Mouse (Mus musculus): ENCODE measurements around the gene Phrf1. TPM values are rescaled to one million over a fixed set of nuclear protein-coding genes. Genes with fewer than 3 reads are reported as not detected.

Gene Phrf1
- polyA plus RNA-seq, 1 experiment from 2014 or later, result 67.4 TPM

- no peak for DNase-seq (ENCODE audit: low spot score)
Measured at GRCm38 (mm10) chr7:141292583-141293388, 64.2 kb downstream of the Phrf1 start.

DNA sequence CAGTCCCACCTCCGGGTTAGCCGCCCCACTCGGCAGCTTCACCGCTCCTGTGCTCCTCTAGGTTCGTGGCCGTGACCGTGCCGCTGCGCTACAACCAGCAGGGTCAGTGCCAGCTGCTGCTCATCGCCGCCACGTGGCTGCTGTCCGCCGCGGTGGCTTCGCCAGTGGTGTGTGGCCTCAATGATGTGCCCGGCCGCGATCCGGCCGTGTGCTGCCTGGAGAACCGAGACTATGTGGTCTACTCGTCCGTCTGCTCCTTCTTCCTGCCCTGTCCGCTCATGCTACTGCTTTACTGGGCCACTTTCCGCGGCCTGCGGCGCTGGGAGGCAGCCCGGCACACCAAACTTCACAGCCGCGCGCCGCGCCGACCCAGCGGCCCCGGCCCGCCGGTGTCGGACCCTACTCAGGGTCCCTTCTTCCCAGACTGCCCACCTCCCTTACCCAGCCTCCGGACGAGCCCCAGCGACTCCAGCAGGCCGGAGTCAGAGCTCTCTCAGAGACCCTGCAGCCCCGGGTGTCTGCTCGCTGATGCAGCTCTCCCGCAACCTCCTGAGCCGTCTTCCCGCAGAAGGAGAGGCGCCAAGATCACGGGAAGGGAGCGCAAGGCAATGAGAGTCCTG, 65.4 kb downstream of the Phrf1 start:
- no peak for DNase-seq (ENCODE audit: low spot score)

- DNase-seq (ENCODE audit: low spot score), result no peak
Measured at GRCm38 (mm10) chr7:141294479-141294878, 65.9 kb downstream of the Phrf1 start.

DNA sequence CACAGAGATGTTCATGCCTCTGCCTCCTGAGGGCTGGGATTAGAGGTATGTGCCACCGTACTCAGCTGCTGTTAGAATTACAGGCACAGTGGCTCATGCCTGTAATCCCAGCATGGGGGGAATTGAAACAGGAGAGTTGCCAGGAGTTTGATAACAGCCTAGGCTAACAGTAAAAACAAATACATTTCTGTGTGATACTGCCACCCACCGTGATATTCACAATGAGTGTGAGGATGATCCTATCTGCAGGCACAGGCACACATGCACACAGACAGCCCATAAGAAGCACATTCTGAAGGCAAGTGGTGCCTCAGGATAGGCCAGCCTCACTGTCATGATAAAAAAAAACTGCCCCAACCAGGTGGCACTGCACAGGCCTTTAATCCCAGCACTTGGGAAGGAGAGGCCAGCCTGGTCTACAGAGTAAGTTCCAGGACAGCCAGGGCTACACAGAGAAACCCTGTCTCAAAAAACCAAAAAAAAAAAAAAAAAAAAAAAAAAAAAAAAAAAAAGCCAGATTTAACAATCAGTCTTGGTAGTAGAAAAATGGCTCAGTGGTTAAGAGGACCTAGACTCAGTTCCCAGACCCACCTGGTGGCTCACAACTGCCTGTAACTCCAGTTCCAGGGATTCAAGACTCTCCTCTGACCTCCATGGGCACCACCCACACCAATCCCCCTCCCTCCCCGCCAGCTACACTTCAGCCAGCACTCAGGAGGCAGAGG, 69.5 kb downstream of the Phrf1 start:
- no peak for DNase-seq (ENCODE audit: low spot score)

GRCm38 (mm10) chr7:141299175-141299574, 70.6 kb downstream of the Phrf1 start:
- no peak for DNase-seq (ENCODE audit: low spot score)

DNA sequence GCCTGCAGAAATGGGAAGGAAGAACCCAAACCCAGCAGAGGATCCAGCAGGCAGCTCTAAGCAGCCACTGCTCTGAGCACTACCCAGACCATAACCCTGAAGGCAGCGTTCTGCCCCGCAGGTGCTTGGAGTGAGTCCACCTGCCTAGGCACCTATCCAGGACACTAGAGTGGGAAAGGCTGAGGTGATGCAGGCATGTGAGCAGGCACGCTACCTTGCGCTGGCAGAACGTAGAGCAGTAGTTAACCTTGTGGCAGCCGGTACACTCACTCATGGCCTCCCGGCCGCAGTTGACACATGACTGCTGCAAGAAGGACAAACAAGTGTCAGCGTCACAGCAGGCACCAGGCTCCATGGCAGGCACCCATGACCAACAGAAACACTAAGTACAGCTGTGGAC, 72.8 kb downstream of the Phrf1 start:
- DNase-seq (ENCODE audit: low spot score), result no peak

DNA sequence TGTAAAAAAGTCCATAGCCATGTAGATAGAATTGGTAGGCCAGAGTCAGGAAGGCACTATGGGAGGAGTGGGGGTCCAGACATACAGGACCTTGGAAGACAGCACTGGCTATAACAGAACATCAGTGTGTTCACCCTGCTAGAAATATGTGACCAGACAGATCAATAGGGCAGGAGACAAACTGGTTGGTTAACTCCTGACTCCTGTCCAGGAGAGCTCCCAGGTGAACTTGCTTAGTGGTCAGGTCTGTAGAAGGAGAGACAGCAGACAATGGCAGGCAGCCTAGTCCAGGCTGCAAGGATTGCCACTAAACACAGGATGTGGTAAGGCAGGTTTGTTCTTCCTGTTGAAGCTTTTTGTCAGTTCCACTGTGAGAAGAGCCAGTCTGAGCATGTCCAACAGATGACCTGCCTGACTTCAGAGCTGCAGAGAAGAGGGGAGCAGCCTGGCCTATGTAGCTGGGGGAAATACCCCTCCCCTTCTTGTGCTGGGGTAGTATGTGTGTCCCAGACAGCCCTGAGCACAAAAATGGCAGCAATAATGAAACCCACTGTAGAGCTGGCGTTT, 74.2 kb downstream of the Phrf1 start:
- DNase-seq (ENCODE audit: low spot score), result peak; percentile 59

GRCm38 (mm10) chr7:141304537-141304936, 76.0 kb downstream of the Phrf1 start:
- DNase-seq (ENCODE audit: low spot score), result no peak

MicroRNAs within 50 kb of the gene (microRNA counts, 519-probe panel; counts per million panel counts)
- 5,689 counts per million, percentile 87 among the panel's probes with 10 or more counts for microRNA mmu-miR-210

Small RNA genes within 50 kb of the gene (microRNA-seq; reads per million reads assigned to microRNA genes)
- gene Mir210 (ENCODE audit: borderline number of aligned reads), result 1,321 reads per million, percentile 75 among the genes with 10 or more reads in this experiment

Other genes starting within 250 kb of the Phrf1 start
- gene Ifitm3, start 218.0 kb upstream of the Phrf1 start, polyA plus RNA-seq (2015; fragmentation: Nextera tagmentation; extraction: Ambion mirVana), result 987 and 1,033 TPM in 2 replicates
- gene Ifitm6, start 210.9 kb upstream of the Phrf1 start, polyA plus RNA-seq (2015; fragmentation: Nextera tagmentation; extraction: Ambion mirVana), result 0.73 and 0.95 TPM in 2 replicates
- not detected in 2 replicates for gene Gm17387, start 199.7 kb upstream of the Phrf1 start, polyA plus RNA-seq (2015; fragmentation: Nextera tagmentation; extraction: Ambion mirVana)
- 2.0 and 2.5 TPM in 2 replicates for gene B4galnt4, start 167.7 kb upstream of the Phrf1 start, polyA plus RNA-seq (2015; fragmentation: Nextera tagmentation; extraction: Ambion mirVana)
- gene Pkp3, start 150.6 kb upstream of the Phrf1 start, polyA plus RNA-seq (2015; fragmentation: Nextera tagmentation; extraction: Ambion mirVana), result 45.1 and 47.8 TPM in 2 replicates
- 45.9 and 51.9 TPM in 2 replicates for gene Sigirr, start 128.2 kb upstream of the Phrf1 start, polyA plus RNA-seq (2015; fragmentation: Nextera tagmentation; extraction: Ambion mirVana)
- gene Ano9, start 111.0 kb upstream of the Phrf1 start, polyA plus RNA-seq (2015; fragmentation: Nextera tagmentation; extraction: Ambion mirVana), result 0.18 and 0.33 TPM in 2 replicates
- 25.5 and 28.8 TPM in 2 replicates for gene Ptdss2, start 106.4 kb upstream of the Phrf1 start, polyA plus RNA-seq (2015; fragmentation: Nextera tagmentation; extraction: Ambion mirVana)
- 71.2 and 72.2 TPM in 2 replicates for gene Rnh1, start 55.9 kb upstream of the Phrf1 start, polyA plus RNA-seq (2015; fragmentation: Nextera tagmentation; extraction: Ambion mirVana)
- 58.8 and 66.5 TPM in 2 replicates for gene Hras, start 34.8 kb upstream of the Phrf1 start, polyA plus RNA-seq (2015; fragmentation: Nextera tagmentation; extraction: Ambion mirVana)
- 2.5 and 2.9 TPM in 2 replicates for gene Lrrc56, start 34.6 kb upstream of the Phrf1 start, polyA plus RNA-seq (2015; fragmentation: Nextera tagmentation; extraction: Ambion mirVana)
- gene Lmntd2, start 14.7 kb upstream of the Phrf1 start, polyA plus RNA-seq (2015; fragmentation: Nextera tagmentation; extraction: Ambion mirVana), result 1.1 and 1.8 TPM in 2 replicates
- gene Rassf7, start 12.9 kb upstream of the Phrf1 start, polyA plus RNA-seq (2015; fragmentation: Nextera tagmentation; extraction: Ambion mirVana), result 19.7 and 20.6 TPM in 2 replicates
- 46.6 and 46.7 TPM in 2 replicates for gene Irf7, start 37.7 kb downstream of the Phrf1 start, polyA plus RNA-seq (2015; fragmentation: Nextera tagmentation; extraction: Ambion mirVana)
- gene Cdhr5, start 48.0 kb downstream of the Phrf1 start, polyA plus RNA-seq (2015; fragmentation: Nextera tagmentation; extraction: Ambion mirVana), result 0.42 and 0.73 TPM in 2 replicates
- gene Sct, start 50.3 kb downstream of the Phrf1 start, polyA plus RNA-seq (2015; fragmentation: Nextera tagmentation; extraction: Ambion mirVana), result 3.9 and 5.0 TPM in 2 replicates
- gene Drd4, start 63.2 kb downstream of the Phrf1 start, polyA plus RNA-seq (2015; fragmentation: Nextera tagmentation; extraction: Ambion mirVana), result 0.33 and 0.40 TPM in 2 replicates
- 25.6 and 27.6 TPM in 2 replicates for gene Deaf1, start 98.9 kb downstream of the Phrf1 start, polyA plus RNA-seq (2015; fragmentation: Nextera tagmentation; extraction: Ambion mirVana)
- 43.0 and 45.6 TPM in 2 replicates for gene Tmem80, start 99.0 kb downstream of the Phrf1 start, polyA plus RNA-seq (2015; fragmentation: Nextera tagmentation; extraction: Ambion mirVana)
- 8.1 and 10.4 TPM in 2 replicates for gene Eps8l2, start 110.1 kb downstream of the Phrf1 start, polyA plus RNA-seq (2015; fragmentation: Nextera tagmentation; extraction: Ambion mirVana)
- 379 and 423 TPM in 2 replicates for gene Taldo1, start 163.4 kb downstream of the Phrf1 start, polyA plus RNA-seq (2015; fragmentation: Nextera tagmentation; extraction: Ambion mirVana)
- gene Gatd1, start 185.4 kb downstream of the Phrf1 start, polyA plus RNA-seq (2015; fragmentation: Nextera tagmentation; extraction: Ambion mirVana), result 52.1 and 53.8 TPM in 2 replicates
- gene Cend1, start 200.7 kb downstream of the Phrf1 start, polyA plus RNA-seq (2015; fragmentation: Nextera tagmentation; extraction: Ambion mirVana), result 0.24 and 0.26 TPM in 2 replicates
- 19.0 and 19.1 TPM in 2 replicates for gene Slc25a22, start 209.1 kb downstream of the Phrf1 start, polyA plus RNA-seq (2015; fragmentation: Nextera tagmentation; extraction: Ambion mirVana)
- gene Pidd1, start 215.2 kb downstream of the Phrf1 start, polyA plus RNA-seq (2015; fragmentation: Nextera tagmentation; extraction: Ambion mirVana), result 13.2 and 14.2 TPM in 2 replicates
- 2,028 and 2,062 TPM in 2 replicates for gene Rplp2, start 218.6 kb downstream of the Phrf1 start, polyA plus RNA-seq (2015; fragmentation: Nextera tagmentation; extraction: Ambion mirVana)
- 49.2 and 50.5 TPM in 2 replicates for gene Pnpla2, start 226.4 kb downstream of the Phrf1 start, polyA plus RNA-seq (2015; fragmentation: Nextera tagmentation; extraction: Ambion mirVana)
- 6.1 and 8.9 TPM in 2 replicates for gene Cracr2b, start 232.3 kb downstream of the Phrf1 start, polyA plus RNA-seq (2015; fragmentation: Nextera tagmentation; extraction: Ambion mirVana)
- 11.7 and 13.0 TPM in 2 replicates for gene Cd151, start 238.6 kb downstream of the Phrf1 start, polyA plus RNA-seq (2015; fragmentation: Nextera tagmentation; extraction: Ambion mirVana)
- 73.5 and 85.3 TPM in 2 replicates for gene Polr2l, start 246.3 kb downstream of the Phrf1 start, polyA plus RNA-seq (2015; fragmentation: Nextera tagmentation; extraction: Ambion mirVana)
- gene Tspan4, start 246.5 kb downstream of the Phrf1 start, polyA plus RNA-seq (2015; fragmentation: Nextera tagmentation; extraction: Ambion mirVana), result 24.7 and 28.5 TPM in 2 replicates

All from thymus, postnatal 0 days (tissue).